Mouse (Mus musculus) left cerebral cortex, adult 18-20 months (tissue): ENCODE measurements around the gene Atp5k. TPM values are rescaled to one million over a fixed set of nuclear protein-coding genes. Genes with fewer than 3 reads are reported as not detected.

Experiments used
- DNase-seq, 2 experiments: peaks; one replicate each; pipeline ENCODE4 v3.0.0; 2021 to 2022; ENCODE audit warnings: low spot score in 2 of 2, mixed read lengths in 1 of 2
- total RNA-seq, 2 experiments: library from RNA; stranded (reverse); gene quantifications; 2 replicates each; pipeline ENCODE4 v1.2.3; 2021

Gene Atp5k
- total RNA-seq, 2 experiments from 2014 or later = 232 to 256 TPM

- no peak for DNase-seq
Measured at GRCm38 (mm10) chr5:108431196-108431595, 3.1 kb downstream of the Atp5k start.

- DNase-seq = peak; percentile 35 to 56
Measured at GRCm38 (mm10) chr5:108427186-108427585, 7.1 kb downstream of the Atp5k start.

GRCm38 (mm10) chr5:108423427-108423826 is 10.8 kb downstream of the Atp5k start:
- DNase-seq = no peak

GRCm38 (mm10) chr5:108422741-108423140 is 11.5 kb downstream of the Atp5k start:
- DNase-seq = no peak

GRCm38 (mm10) chr5:108414711-108415110 is 19.5 kb downstream of the Atp5k start:
- no peak for DNase-seq

- no peak for DNase-seq
Measured at GRCm38 (mm10) chr5:108406977-108407376, 27.3 kb downstream of the Atp5k start.

- DNase-seq = no peak
Measured at GRCm38 (mm10) chr5:108405460-108405859, 28.8 kb downstream of the Atp5k start.

GRCm38 (mm10) chr5:108403453-108403852 is 30.8 kb downstream of the Atp5k start:
- DNase-seq = no peak

GRCm38 (mm10) chr5:108389744-108390143 is 44.5 kb downstream of the Atp5k start:
- no peak for DNase-seq

GRCm38 (mm10) chr5:108388201-108388600 is 46.0 kb downstream of the Atp5k start, which contains the start of gene Pde6b:
Gene Pde6b, plus strand, starts transcription at chr5:108388391.
- no peak for DNase-seq

GRCm38 (mm10) chr5:108386449-108386848 is 47.8 kb downstream of the Atp5k start:
- peak; percentile 35 to 41 for DNase-seq

- DNase-seq = peak; percentile 42
Measured at GRCm38 (mm10) chr5:108385632-108386031, 48.6 kb downstream of the Atp5k start.

Other genes with a start within 250 kb of the Atp5k start
- gene Dr1, start 165.6 kb downstream of the Atp5k start, total RNA-seq = 10 to 100 TPM; 36.1 to 37.0 TPM
- 10 to 100 TPM; 12.4 to 13.0 TPM for gene Pigg, start 121.8 kb downstream of the Atp5k start, total RNA-seq
- gene Gm42517, start 66.5 kb downstream of the Atp5k start, total RNA-seq = 10 to 100 TPM; 56.6 to 62.8 TPM
- under 1 TPM; 0.42 to 0.66 TPM for gene Pde6b, start 46.1 kb downstream of the Atp5k start, total RNA-seq
- gene Mfsd7a, start 14.4 kb upstream of the Atp5k start, total RNA-seq = under 1 TPM; 0.74 to 0.87 TPM
- gene Pcgf3, start 26.8 kb upstream of the Atp5k start, total RNA-seq = 10 to 100 TPM; 37.5 to 41.8 TPM
- gene Cplx1, start 115.6 kb upstream of the Atp5k start, total RNA-seq = 100 to 1,000 TPM; 674 to 788 TPM
- 10 to 100 TPM; 95.7 to 98.5 TPM for gene Gak, start 195.3 kb upstream of the Atp5k start, total RNA-seq
- 10 to 100 TPM; 33.7 to 43.5 TPM for gene Tmem175, start 195.3 kb upstream of the Atp5k start, total RNA-seq
- 10 to 100 TPM; 17.5 to 18.1 TPM for gene Idua, start 225.9 kb upstream of the Atp5k start, total RNA-seq
- 10 to 100 TPM; 45.7 to 60.3 TPM for gene Dgkq, start 235.2 kb upstream of the Atp5k start, total RNA-seq
- gene Slc26a1, start 241.1 kb upstream of the Atp5k start, total RNA-seq = under 1 TPM; 0.68 to 1.00 TPM